Mouse (Mus musculus) liver, embryonic 14.5 days (tissue): ENCODE data around the gene Stat4.

Experiments used
- CTCF ChIP-seq: IDR thresholded peaks from 2 replicates; pipeline ENCODE4 v1.5.1; 2016; ENCODE audit warnings: antibody characterized with exemption, low read depth, control low read depth
- EP300 ChIP-seq: IDR thresholded peaks from 2 replicates; pipeline ENCODE4 v1.6.1; 2016; ENCODE audit warnings: antibody characterized with exemption, low read depth

DNA sequence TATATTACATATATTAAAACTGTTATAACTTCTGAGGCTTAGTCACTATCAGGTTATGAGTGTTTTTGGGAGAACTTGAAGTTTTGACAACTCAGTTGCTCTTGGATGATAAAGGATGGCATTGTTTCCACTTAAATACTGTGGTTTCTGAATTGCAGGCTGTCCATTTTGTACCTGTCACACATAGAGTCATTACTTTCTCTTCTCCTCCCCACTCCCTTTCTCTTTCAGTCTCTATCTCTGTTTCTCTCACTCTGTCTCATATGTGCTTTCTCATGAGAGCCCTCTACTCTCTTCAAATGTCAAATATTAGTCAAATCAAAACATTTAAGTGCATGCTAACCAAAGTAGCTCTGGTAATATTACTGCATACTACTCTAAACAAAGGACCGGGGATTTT is 79.3 kb downstream of the Stat4 start:
- TF ChIP-seq CTCF (no peak), EP300 (no peak)
